Mouse (Mus musculus) heart, postnatal 36 days (tissue): Measurements from ENCODE around the gene Arhgap6. TPM values are rescaled to one million over a fixed set of nuclear protein-coding genes. Genes with fewer than 3 reads are reported as not detected.

ENCODE experiments used
- DNase-seq, 2 experiments: peaks; one replicate each; pipeline ENCODE4 v3.0.0; 2021 to 2022
- intact Hi-C: fragments of 180-260 bp; cut with DNase I; formaldehyde crosslinking; loops from one replicate; pipeline ENCODE4 v1.15.1; 2025
- total RNA-seq, 2 experiments: library from RNA; stranded (reverse); gene quantifications; 2 replicates each; pipeline ENCODE4 v1.2.3; 2021

The Arhgap6 gene
- total RNA-seq, 2 experiments from 2014 or later = 3.2 to 3.3 TPM

GRCm38 (mm10) chrX:168975444-168975843 is 180.5 kb downstream of the Arhgap6 start:
- no peak for DNase-seq
- intact Hi-C loops = no loop called here

DNA sequence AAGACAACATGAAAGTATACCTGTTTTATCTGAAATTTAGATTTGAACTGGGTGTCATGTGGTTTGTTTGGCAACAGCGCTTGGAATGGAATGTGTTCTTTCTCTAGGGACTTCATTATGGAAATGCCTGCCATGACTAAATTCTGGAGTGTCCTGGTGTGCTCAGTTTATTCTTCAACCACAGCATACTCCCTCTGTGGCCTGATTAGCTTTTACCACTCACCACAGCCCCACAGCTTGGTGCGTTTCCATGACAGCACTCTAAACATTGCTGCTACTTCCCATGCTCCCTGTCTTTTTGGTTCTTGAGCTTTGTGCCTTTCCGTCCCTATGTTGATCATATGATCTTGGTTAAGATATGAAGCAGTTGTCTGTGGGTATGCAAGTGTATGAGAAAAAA is 182.9 kb downstream of the Arhgap6 start:
- intact Hi-C loops = no loop called here
- DNase-seq = no peak

GRCm38 (mm10) chrX:168980370-168980769 is 185.5 kb downstream of the Arhgap6 start:
- DNase-seq = no peak
- intact Hi-C loops = no loop called here

DNA sequence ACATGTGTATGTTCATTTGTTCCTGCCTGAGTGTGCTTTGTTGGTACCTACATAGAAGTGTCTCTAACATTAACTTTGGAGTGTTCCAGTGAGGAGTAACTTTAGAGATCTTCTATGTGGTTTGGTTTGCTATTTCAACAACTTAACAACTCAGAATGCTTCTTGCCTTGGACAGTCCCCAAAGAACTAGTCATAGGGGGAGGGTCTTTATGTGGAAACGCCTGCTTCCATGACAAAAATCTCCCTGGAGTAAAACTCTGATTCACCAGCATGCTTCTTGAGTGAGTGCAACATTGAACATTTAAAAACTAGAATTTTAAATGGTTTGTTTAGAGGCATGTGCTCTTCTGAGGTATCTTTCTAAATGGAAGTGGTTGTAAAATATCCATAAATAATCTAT is 212.2 kb downstream of the Arhgap6 start:
- no peak for DNase-seq
- intact Hi-C loops = no loop called here

- intact Hi-C loops = no loop called here
- no peak for DNase-seq
These were observed 217.8 kb downstream of the Arhgap6 start for GRCm38 (mm10) chrX:169012701-169013100.

GRCm38 (mm10) chrX:169034390-169034789 is 239.5 kb downstream of the Arhgap6 start:
- intact Hi-C loops = no loop called here
- no peak for DNase-seq

- intact Hi-C loops = loop anchor here (2.0 to 5.0 kb wide), 3 partner anchors 50 to 266 kb away; no protein-coding TSS in a partner anchor
- peak; percentile 74 to 80 for DNase-seq
These were observed 241.8 kb downstream of the Arhgap6 start for GRCm38 (mm10) chrX:169036403-169037296.

DNA sequence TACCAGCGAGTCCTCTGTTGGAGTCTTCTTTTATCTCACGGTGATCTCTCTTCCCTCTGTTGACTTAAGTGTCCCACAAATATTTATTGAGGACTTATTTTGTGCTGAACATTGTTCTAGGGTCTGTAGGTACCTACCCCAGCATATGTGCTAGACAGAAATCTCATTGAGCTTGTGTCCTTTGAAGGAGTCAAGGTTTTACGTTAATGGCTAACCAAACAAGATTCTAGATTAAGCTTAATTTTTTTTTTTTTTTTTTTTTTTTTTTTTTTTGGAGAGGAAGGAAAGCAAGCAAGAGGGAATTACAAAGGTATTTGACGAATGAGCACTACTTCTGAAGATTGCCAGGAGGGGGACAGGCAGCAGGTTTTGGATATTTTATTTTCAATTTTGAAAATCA is 242.5 kb downstream of the Arhgap6 start:
- intact Hi-C loops = loop anchor here (2.0 to 5.0 kb wide), 3 partner anchors 49 to 265 kb away; no protein-coding TSS in a partner anchor
- DNase-seq = no peak

- intact Hi-C loops = no loop called here
- DNase-seq = no peak
These were observed 249.0 kb downstream of the Arhgap6 start for GRCm38 (mm10) chrX:169043872-169044271.

DNA sequence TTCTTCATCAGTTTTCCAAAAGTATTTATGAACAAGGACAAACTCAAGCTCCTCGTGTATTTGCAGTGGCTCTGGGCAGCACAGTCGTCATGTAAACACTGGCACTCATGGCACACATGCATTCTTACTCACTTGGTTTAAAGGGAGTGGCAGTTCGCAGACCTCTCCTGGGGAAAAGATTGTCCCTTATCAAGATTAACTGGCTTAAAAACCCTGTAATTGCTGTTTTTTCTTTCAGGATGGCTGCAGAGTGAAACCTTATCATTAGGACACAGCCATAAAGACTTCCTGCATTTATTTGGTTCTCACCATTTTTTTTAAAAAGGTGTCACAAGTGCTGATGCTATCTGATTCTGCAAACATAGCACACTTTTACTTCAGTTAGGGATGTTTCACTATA is 252.7 kb downstream of the Arhgap6 start:
- intact Hi-C loops = no loop called here
- no peak for DNase-seq

- intact Hi-C loops = no loop called here
These were observed 254.7 kb downstream of the Arhgap6 start for GRCm38 (mm10) chrX:169049550-169049949.

GRCm38 (mm10) chrX:169053907-169054476 is 259.1 kb downstream of the Arhgap6 start:
- intact Hi-C loops = no loop called here
- peak in 1 of 2 experiments; percentile 2 for DNase-seq

More at GRCm38 (mm10) chrX:169049550-169049949, 254.7 kb downstream of the Arhgap6 start:
- DNase-seq = no peak

DNA sequence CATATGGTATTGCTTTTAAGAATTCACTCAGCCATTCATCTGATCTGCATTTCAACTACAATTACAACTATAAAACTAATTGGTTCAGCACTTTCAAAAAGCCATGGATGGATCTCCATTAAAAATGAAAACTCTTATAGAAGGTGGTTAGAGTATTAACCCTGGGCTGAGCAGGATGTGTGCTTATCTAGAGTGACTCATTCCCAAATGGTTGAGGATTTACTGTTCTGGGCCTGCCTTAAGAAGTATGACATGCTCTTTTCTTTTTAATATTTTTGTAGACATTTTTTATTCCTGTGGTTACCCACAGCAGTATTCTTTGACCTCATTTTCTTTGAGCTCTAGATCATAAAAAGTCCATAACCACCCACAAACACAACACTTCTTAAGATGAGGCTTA is 267.7 kb downstream of the Arhgap6 start:
- intact Hi-C loops = no loop called here
- no peak for DNase-seq

GRCm38 (mm10) chrX:169065298-169065697 is 270.4 kb downstream of the Arhgap6 start:
- intact Hi-C loops = no loop called here
- no peak for DNase-seq

- intact Hi-C loops = no loop called here
- no peak for DNase-seq
These were observed 271.0 kb downstream of the Arhgap6 start for GRCm38 (mm10) chrX:169065922-169066321.

GRCm38 (mm10) chrX:169075020-169075419 is 280.1 kb downstream of the Arhgap6 start:
- no peak for DNase-seq
- intact Hi-C loops = no loop called here

GRCm38 (mm10) chrX:169081609-169082008 is 286.7 kb downstream of the Arhgap6 start:
- no peak for DNase-seq
- intact Hi-C loops = no loop called here

DNA sequence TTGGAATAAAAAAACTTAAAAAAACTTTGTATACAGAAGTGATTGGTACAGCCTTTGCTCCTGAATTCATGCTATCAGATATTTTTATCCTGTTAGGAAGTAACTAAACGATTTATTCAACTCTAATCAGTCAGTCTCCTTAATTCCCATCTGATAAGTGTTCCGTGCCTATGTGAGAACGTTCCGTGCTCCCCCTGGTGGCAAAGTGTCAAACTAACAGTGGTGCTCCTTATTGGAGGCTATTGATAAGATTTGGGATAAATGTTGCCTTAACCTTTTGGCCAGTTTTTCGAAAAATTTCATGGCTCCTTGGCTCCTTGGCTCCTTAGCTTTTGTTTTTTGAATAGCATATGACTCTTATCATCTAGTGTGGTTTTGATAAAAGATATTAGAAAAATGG is 291.0 kb downstream of the Arhgap6 start:
- intact Hi-C loops = loop anchor here (1.0 to 2.0 kb wide), 2 partner anchors 49 to 148 kb away; no protein-coding TSS in a partner anchor
- peak; percentile 33 to 60 for DNase-seq

DNA sequence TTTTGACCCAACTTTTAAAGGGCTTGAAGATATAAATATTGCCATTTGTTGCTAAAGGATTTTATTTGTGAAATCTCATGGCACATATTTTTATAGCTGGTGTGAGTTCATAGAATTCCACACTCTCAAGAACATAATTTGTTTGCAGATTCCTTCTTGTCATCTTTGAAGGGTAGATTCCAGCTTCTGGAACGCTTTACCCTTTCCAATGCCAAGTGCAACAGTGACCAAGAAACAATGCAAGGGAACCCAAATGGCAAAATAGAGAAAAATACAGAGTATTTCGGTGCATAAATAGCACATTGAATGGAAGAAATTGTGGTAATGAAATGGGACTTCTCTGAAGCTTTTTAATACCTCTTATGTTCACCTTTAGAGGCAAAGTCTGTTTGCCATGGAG is 294.3 kb downstream of the Arhgap6 start:
- peak in 1 of 2 experiments; percentile 19 for DNase-seq
- intact Hi-C loops = no loop called here

- DNase-seq = no peak
- intact Hi-C loops = loop anchor here (5.0 kb wide), 1 partner anchor 422 kb away; the partner anchor contains the start of gene Msl3
These were observed 299.7 kb downstream of the Arhgap6 start for GRCm38 (mm10) chrX:169094601-169095000.

DNA sequence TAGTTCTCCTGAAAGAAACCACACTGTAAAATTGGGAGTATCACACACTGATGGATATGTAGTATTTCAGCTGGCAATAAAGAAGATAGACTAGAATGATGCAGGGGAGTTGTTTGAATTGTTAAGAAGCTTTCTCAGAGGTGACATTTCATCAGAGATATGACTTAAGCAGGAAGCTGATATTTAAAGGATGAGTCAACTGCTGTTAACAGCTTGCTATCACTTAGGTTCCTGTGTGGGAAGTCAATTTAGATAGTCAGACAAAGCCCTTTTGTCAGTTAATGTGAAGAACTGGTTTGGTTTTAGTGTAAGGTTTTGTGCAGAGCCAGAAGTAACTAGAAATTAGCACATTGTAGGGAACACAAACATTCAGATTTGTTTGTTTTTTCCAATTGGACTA is 300.7 kb downstream of the Arhgap6 start:
- intact Hi-C loops = no loop called here
- no peak for DNase-seq

GRCm38 (mm10) chrX:169102665-169103064 is 307.8 kb downstream of the Arhgap6 start:
- no peak for DNase-seq
- intact Hi-C loops = no loop called here
